Comparison of ENCODE assay signal across 1 mouse cellular context in the genomic region with DNA sequence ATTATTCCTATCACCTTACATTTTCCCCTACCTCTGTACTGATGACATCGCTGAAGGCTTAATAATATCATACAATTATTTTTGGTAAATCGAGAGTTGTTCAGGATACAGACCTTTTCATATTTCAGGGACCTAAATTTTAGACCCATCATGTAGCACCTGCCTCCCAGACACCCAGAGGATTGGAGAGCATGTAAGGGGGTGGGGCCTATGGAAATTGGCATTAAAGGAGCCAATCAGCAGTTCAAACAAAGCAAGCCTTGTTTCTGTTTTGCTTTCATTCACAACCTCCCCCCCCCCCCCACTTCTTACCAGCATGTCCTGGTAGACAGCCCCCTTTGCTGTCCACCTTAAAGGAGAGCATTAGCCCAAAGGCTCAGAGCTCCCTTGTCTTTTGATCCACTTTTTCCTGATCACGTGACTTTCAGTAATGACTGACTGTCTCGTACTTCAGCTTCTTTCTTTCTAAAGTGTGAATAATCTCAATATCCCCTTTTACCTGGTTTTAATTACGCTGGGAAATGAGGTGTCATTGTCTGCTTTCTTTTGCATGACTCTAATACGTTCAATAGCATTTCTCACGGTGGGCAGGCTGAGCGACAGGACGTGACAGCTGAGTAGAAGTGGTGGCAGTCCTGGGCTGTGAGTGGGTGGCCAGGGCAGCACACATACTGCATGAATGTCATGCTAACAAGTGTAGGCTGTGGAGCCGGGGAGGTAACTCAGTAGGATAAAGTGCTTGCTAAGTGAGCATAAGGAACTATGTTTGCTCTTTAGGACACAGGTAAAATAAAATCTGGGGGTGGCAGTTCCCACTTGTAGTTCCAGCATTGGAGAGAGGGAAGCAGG.
TF ChIP-seq lines count a peak whose summit lies in the region.

No protein-coding gene starts in this region.

TF ChIP-seq in CH12.LX, 34 proteins besides CTCF, POLR2A, EP300 and RAD21 (continued from another document):
- TF ChIP-seq MXI1 (IDR thresholded peaks at IDR 0.05; ENCODE audit: low read depth, low read length) (no peak), E2F4 (IDR thresholded peaks at IDR 0.05; ENCODE audit: insufficient replicate concordance, low read depth, low read length) (no peak)
